Mouse (Mus musculus) heart, embryonic 16.5 days (tissue): ENCODE results near the gene Gsap. TPM values are rescaled to one million over a fixed set of nuclear protein-coding genes. Genes with fewer than 3 reads are reported as not detected.
"Not testable (repeated sequence)": the region's sequence is repeated elsewhere in the genome, so short reads cannot be mapped to it uniquely, and the experiment has no call there.

ENCODE experiments used
- ATAC-seq: fragments of 200-750 bp; cut with Nextera tagmentation; replicated peaks from 2 replicates; pipeline ENCODE4 v1.8.0; 2017; ENCODE audit warnings: moderate number of reproducible peaks; ENCODE audit not compliant: insufficient read depth, low FRiP score; ENCODE audit errors: extremely low read depth
- H3K27ac ChIP-seq: fragments of 300-500 bp; sonication (generic); 2 replicates; pipeline ENCODE4 v1.5.1; 2014; ENCODE audit warnings: mild to moderate bottlenecking, low read length, control low read depth, moderate library complexity
- H3K27me3 ChIP-seq: fragments of 300-500 bp; sonication (generic); 2 replicates; pipeline ENCODE4 v1.6.1; 2014; ENCODE audit warnings: low read length, mixed read lengths; ENCODE audit not compliant: control insufficient read depth, insufficient read depth
- H3K36me3 ChIP-seq: fragments of 300-500 bp; sonication (generic); 2 replicates; pipeline ENCODE4 v1.6.1; 2014; ENCODE audit not compliant: control insufficient read depth, insufficient read depth
- H3K4me1 ChIP-seq: fragments of 300-500 bp; sonication (generic); 2 replicates; pipeline ENCODE4 v1.6.1; 2014; ENCODE audit warnings: low read length, mixed read lengths; ENCODE audit not compliant: control insufficient read depth, insufficient read depth
- H3K4me2 ChIP-seq: fragments of 300-500 bp; sonication (generic); 2 replicates; pipeline ENCODE4 v1.6.1; 2014; ENCODE audit warnings: low read depth, mild to moderate bottlenecking, control low read depth, low read length
- H3K4me3 ChIP-seq: fragments of 300-500 bp; sonication (generic); 2 replicates; pipeline ENCODE4 v1.5.1; 2014; ENCODE audit warnings: mild to moderate bottlenecking, control low read depth, low read length
- H3K9ac ChIP-seq: fragments of 300-500 bp; sonication (generic); 2 replicates; pipeline ENCODE4 v1.6.1; 2014; ENCODE audit warnings: low read length, control low read depth
- H3K9me3 ChIP-seq: fragments of 300-500 bp; sonication (generic); replicated peaks from 2 replicates; pipeline ENCODE4 v1.6.1; 2016; ENCODE audit warnings: low read length; ENCODE audit not compliant: control insufficient read depth
- WGBS: fragments of 180-500 bp; shearing (Covaris S2); extraction: QIAGEN DNeasy Blood & Tissue Kit; methylation state at CpG from one replicate; pipeline ENCODE4 v1.1.7; 2014; 5-methylcytosine and 5-hydroxymethylcytosine counted together
- polyA plus RNA-seq: library from polyadenylated mRNA; unstranded; fragments of >200 nt; fragmentation: Nextera tagmentation; extraction: Ambion mirVana; gene quantifications from 2 replicates; pipeline ENCODE4 v1.2.1, GENCODE M21; 2015

Gsap gene
- polyA plus RNA-seq, 1 experiment from 2014 or later: 2.3 TPM

- 59% methylated on average over 5 of the region's 5 CpGs for WGBS
- H3K9me3 ChIP-seq: no peaks in the 10 kb centered on the region
- H3K27me3 ChIP-seq: no peaks in the 10 kb centered on the region
- H3K4me2 ChIP-seq: no peak overlapping the region
- ATAC-seq: no peak
- peak overlapping the region; percentile 57 for H3K27ac ChIP-seq
- H3K4me1 ChIP-seq: peaks cover 6% of the 10 kb centered on the region; the same call in 1 of the 2 replicates
- no peak overlapping the region for H3K4me3 ChIP-seq
- no peak overlapping the region for H3K9ac ChIP-seq
- H3K36me3 ChIP-seq: no peaks in the 10 kb centered on the region
These were observed 15.2 kb upstream of the Gsap start for GRCm38 (mm10) chr5:21170898-21171297.

GRCm38 (mm10) chr5:21171336-21171735 is 14.7 kb upstream of the Gsap start:
- Histone ChIP-seq H3K9me3 (no peaks in the 10 kb centered on the region), H3K4me1 (peaks cover 6% of the 10 kb centered on the region; the same call in 1 of the 2 replicates), H3K4me2 (no peak overlapping the region), H3K9ac (no peak overlapping the region), H3K36me3 (no peaks in the 10 kb centered on the region), H3K4me3 (no peak overlapping the region), H3K27ac (peak overlapping the region; percentile 57), H3K27me3 (no peaks in the 10 kb centered on the region)
- 68% methylated on average over 6 of the region's 6 CpGs for WGBS
- ATAC-seq: no peak

- H3K9me3 ChIP-seq: no peaks in the 10 kb centered on the region
- H3K4me1 ChIP-seq: peaks cover 6% of the 10 kb centered on the region; the same call in 1 of the 2 replicates
- H3K9ac ChIP-seq: no peak overlapping the region
- no peak for ATAC-seq
- H3K4me3 ChIP-seq: no peak overlapping the region
- 67% methylated on average over 3 of the region's 3 CpGs for WGBS
- no peaks in the 10 kb centered on the region for H3K36me3 ChIP-seq
- no peaks in the 10 kb centered on the region for H3K27me3 ChIP-seq
- no peak overlapping the region for H3K4me2 ChIP-seq
- no peak overlapping the region for H3K27ac ChIP-seq
These were observed 13.7 kb upstream of the Gsap start for GRCm38 (mm10) chr5:21172316-21172715.

GRCm38 (mm10) chr5:21175132-21176112 is 10.6 kb upstream of the Gsap start:
- Histone ChIP-seq H3K9ac (no peak overlapping the region), H3K4me3 (no peak overlapping the region), H3K36me3 (no peaks in the 10 kb centered on the region), H3K9me3 (0 out of 2 replicates have a peak, but pooled peaks cover 3% of the 10 kb centered on the region), H3K4me1 (peaks cover 4% of the 10 kb centered on the region; the same call in 1 of the 2 replicates), H3K4me2 (no peak overlapping the region), H3K27me3 (no peaks in the 10 kb centered on the region), H3K27ac (peak overlapping the region; percentile 30; the same call in 1 of the 2 replicates)
- no peak for ATAC-seq
- 43% methylated on average over 9 of the region's 9 CpGs for WGBS

- Histone ChIP-seq H3K9ac (no peak overlapping the region), H3K27me3 (no peaks in the 10 kb centered on the region), H3K4me3 (no peak overlapping the region), H3K36me3 (no peaks in the 10 kb centered on the region), H3K9me3 (0 out of 2 replicates have a peak, but pooled peaks cover 3% of the 10 kb centered on the region), H3K4me1 (no peaks in the 10 kb centered on the region), H3K27ac (no peak overlapping the region), H3K4me2 (no peak overlapping the region)
- no peak for ATAC-seq
These were observed 6.6 kb upstream of the Gsap start for GRCm38 (mm10) chr5:21179496-21179895.

GRCm38 (mm10) chr5:21183046-21183445 is 3.0 kb upstream of the Gsap start:
- not testable (repeated sequence) for H3K4me1 ChIP-seq, ATAC-seq, H3K27ac ChIP-seq, H3K4me2 ChIP-seq, H3K36me3 ChIP-seq, H3K9me3 ChIP-seq, H3K9ac ChIP-seq, H3K4me3 ChIP-seq, H3K27me3 ChIP-seq
- 43% methylated on average over 2 of the region's 2 CpGs for WGBS

- ATAC-seq: no peak
- H3K4me3 ChIP-seq: peak overlapping the region; percentile 58
- WGBS: 11% methylated on average over 4 of the region's 4 CpGs
- H3K4me1 ChIP-seq: peaks cover 5% of the 10 kb centered on the region
- H3K27me3 ChIP-seq: no peaks in the 10 kb centered on the region
- no peak overlapping the region for H3K27ac ChIP-seq
- H3K4me2 ChIP-seq: peak overlapping the region; percentile 97
- no peaks in the 10 kb centered on the region for H3K36me3 ChIP-seq
- H3K9me3 ChIP-seq: no peaks in the 10 kb centered on the region
- H3K9ac ChIP-seq: no peak overlapping the region
These were observed 766 bp downstream of the Gsap start for GRCm38 (mm10) chr5:21186821-21187220.

GRCm38 (mm10) chr5:21188435-21188834 is 2.4 kb downstream of the Gsap start:
- Histone ChIP-seq H3K4me2 (no peak overlapping the region), H3K9ac (no peak overlapping the region), H3K36me3 (no peaks in the 10 kb centered on the region), H3K9me3 (peaks cover 4% of the 10 kb centered on the region; the same call in 1 of the 2 replicates), H3K27me3 (no peaks in the 10 kb centered on the region), H3K27ac (no peak overlapping the region), H3K4me1 (peaks cover 5% of the 10 kb centered on the region), H3K4me3 (no peak overlapping the region)
- 45% methylated on average over 3 of the region's 3 CpGs for WGBS
- ATAC-seq: no peak

- Histone ChIP-seq H3K9ac (no peak overlapping the region), H3K36me3 (no peaks in the 10 kb centered on the region), H3K4me2 (no peak overlapping the region), H3K27me3 (no peaks in the 10 kb centered on the region), H3K9me3 (peaks cover 7% of the 10 kb centered on the region), H3K4me1 (peaks cover 5% of the 10 kb centered on the region), H3K4me3 (no peak overlapping the region), H3K27ac (no peak overlapping the region)
- ATAC-seq: no peak
- 67% methylated on average over 1 of the region's 1 CpGs for WGBS
These were observed 3.0 kb downstream of the Gsap start for GRCm38 (mm10) chr5:21189036-21189435.
